Mouse (Mus musculus) megakaryocyte-erythroid progenitor cell, adult 5-6 weeks (primary cell): ENCODE measurements around the gene Ccdc63. TPM values are rescaled to one million over a fixed set of nuclear protein-coding genes. Genes with fewer than 3 reads are reported as not detected.
"Not testable (repeated sequence)": the region's sequence is repeated elsewhere in the genome, so short reads cannot be mapped to it uniquely, and the experiment has no call there.

ENCODE experiments used
- ATAC-seq: replicated peaks from 2 replicates; pipeline ENCODE4 v1.8.0; 2016; ENCODE audit warnings: mild to moderate bottlenecking, inconsistent platforms; ENCODE audit not compliant: severe bottlenecking, poor library complexity, low FRiP score, low TSS enrichment
- total RNA-seq, 2 experiments: library from RNA; stranded (forward) in 1 of 2; stranded (reverse) in 1 of 2; fragments of 200-1000, 215-1000 nt in 1 of 2; fragments of >200 nt in 1 of 2; fragmentation: Nextera tagmentation in 1 of 2; gene quantifications; 2 replicates each; pipeline ENCODE4 v1.2.3; 2014 to 2017

Gene Ccdc63
- total RNA-seq (2014; fragmentation: Nextera tagmentation) (0.96 and 1.4 TPM in 2 replicates), total RNA-seq (2017) (not detected in 2 replicates)

- ATAC-seq: no peak
Observed at GRCm38 (mm10) chr5:122140723-122141122, at the start of gene Ccdc63. Gene Ccdc63 (minus strand): TSS chr5:122140823.

GRCm38 (mm10) chr5:122189115-122189514 lies 48.5 kb upstream of the Ccdc63 start:
- ATAC-seq: no peak

GRCm38 (mm10) chr5:122184858-122185257 lies 44.2 kb upstream of the Ccdc63 start:
- ATAC-seq: not testable (repeated sequence)

GRCm38 (mm10) chr5:122184283-122184806 lies 43.7 kb upstream of the Ccdc63 start:
- no peak for ATAC-seq

- no peak; the same call in 1 of the 2 replicates for ATAC-seq
Observed at GRCm38 (mm10) chr5:122179665-122180064, 39.0 kb upstream of the Ccdc63 start.

GRCm38 (mm10) chr5:122176398-122176797 lies 35.8 kb upstream of the Ccdc63 start:
- peak; percentile 81 for ATAC-seq

GRCm38 (mm10) chr5:122175961-122176360 lies 35.3 kb upstream of the Ccdc63 start:
- ATAC-seq: no peak

- ATAC-seq: no peak
Observed at GRCm38 (mm10) chr5:122175402-122175801, 34.8 kb upstream of the Ccdc63 start.

- ATAC-seq: no peak
Observed at GRCm38 (mm10) chr5:122171058-122171457, 30.4 kb upstream of the Ccdc63 start.

- no peak for ATAC-seq
Observed at GRCm38 (mm10) chr5:122168344-122169069, 27.9 kb upstream of the Ccdc63 start.

GRCm38 (mm10) chr5:122166636-122167161 lies 26.1 kb upstream of the Ccdc63 start:
- peak; percentile 86 for ATAC-seq

- ATAC-seq: no peak
Observed at GRCm38 (mm10) chr5:122165233-122165915, 24.8 kb upstream of the Ccdc63 start.

GRCm38 (mm10) chr5:122164011-122164410 lies 23.4 kb upstream of the Ccdc63 start:
- ATAC-seq: no peak

- no peak for ATAC-seq
Observed at GRCm38 (mm10) chr5:122163194-122163593, 22.6 kb upstream of the Ccdc63 start.

- ATAC-seq: no peak
Observed at GRCm38 (mm10) chr5:122158557-122159515, 18.2 kb upstream of the Ccdc63 start.

- ATAC-seq: peak; percentile 84
Observed at GRCm38 (mm10) chr5:122157827-122158381, 17.3 kb upstream of the Ccdc63 start, which contains the start of gene Ppp1cc. Gene Ppp1cc (plus strand): TSS chr5:122158278.

GRCm38 (mm10) chr5:122156486-122156885 lies 15.9 kb upstream of the Ccdc63 start:
- no peak for ATAC-seq

GRCm38 (mm10) chr5:122155613-122156012 lies 15.0 kb upstream of the Ccdc63 start:
- no peak for ATAC-seq

GRCm38 (mm10) chr5:122154782-122155181 lies 14.2 kb upstream of the Ccdc63 start:
- ATAC-seq: no peak
